Mouse (Mus musculus) E14TG2a.4 (cell line): ENCODE measurements at regions not wholly inside any gene's neighbourhood (a gene's known extent, or its start where the extent isn't known, plus 50 kb on each side); places are given as distances from the start of the nearest gene placed in this dataset.

Experiments used
- H3K27me3 ChIP-seq: 2 replicates; pipeline ENCODE4 v1.6.1; 2014; ENCODE audit warnings: low read length, control low read depth; ENCODE audit not compliant: insufficient read depth
- H3K36me3 ChIP-seq: 2 replicates; pipeline ENCODE4 v1.6.1; 2014; ENCODE audit warnings: low read length, control low read depth; ENCODE audit not compliant: insufficient read depth
- H3K4me1 ChIP-seq: replicated peaks from 2 replicates; pipeline ENCODE4 v1.6.1; 2014; ENCODE audit warnings: low read depth, low read length, control low read depth
- H3K4me3 ChIP-seq: replicated peaks from 2 replicates; pipeline ENCODE4 v1.5.1; 2014; ENCODE audit warnings: mild to moderate bottlenecking, low read length
- H3K9me3 ChIP-seq: 2 replicates; pipeline ENCODE4 v1.6.1; 2014; ENCODE audit warnings: low read length, control low read depth
- CTCF ChIP-seq: conservative IDR thresholded peaks from 2 replicates; pipeline ENCODE4 v1.5.1; 2014; ENCODE audit warnings: low read length
- NANOG ChIP-seq: IDR thresholded peaks from 2 replicates; pipeline ENCODE4 v1.6.1; 2014; ENCODE audit warnings: borderline replicate concordance, low read length, mixed read lengths
- POU5F1 ChIP-seq: IDR thresholded peaks from 2 replicates; pipeline ENCODE4 v1.6.1; 2014; ENCODE audit warnings: low read length, borderline replicate concordance

DNA sequence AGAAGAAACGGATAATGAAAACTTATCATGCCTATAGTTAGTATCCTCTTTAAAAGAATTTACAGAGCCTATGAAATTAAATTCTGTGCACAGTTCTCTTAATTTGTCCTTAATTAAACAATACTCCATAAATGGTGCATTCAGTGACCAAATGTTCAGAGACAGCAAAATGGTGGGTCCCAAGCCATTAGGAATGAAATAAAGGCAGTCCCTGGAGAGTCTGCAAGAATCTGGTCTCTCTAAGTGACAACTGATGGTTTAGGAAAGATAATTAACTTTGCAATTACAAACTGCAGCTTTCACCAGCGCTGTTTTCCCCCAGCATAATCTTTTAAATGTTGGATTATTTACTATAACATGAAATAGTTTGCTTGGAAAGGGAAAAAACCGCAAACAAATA lies 376.9 kb upstream of the Kcnh8 start:
- Histone ChIP-seq H3K4me3 (no peak overlapping the region), H3K9me3 (no peaks in the 10 kb centered on the region), H3K27me3 (no peaks in the 10 kb centered on the region), H3K4me1 (no peaks in the 10 kb centered on the region), H3K36me3 (no peaks in the 10 kb centered on the region)
- TF ChIP-seq POU5F1 = no peak
- no peak for TF ChIP-seq CTCF
- TF ChIP-seq NANOG = no peak

DNA sequence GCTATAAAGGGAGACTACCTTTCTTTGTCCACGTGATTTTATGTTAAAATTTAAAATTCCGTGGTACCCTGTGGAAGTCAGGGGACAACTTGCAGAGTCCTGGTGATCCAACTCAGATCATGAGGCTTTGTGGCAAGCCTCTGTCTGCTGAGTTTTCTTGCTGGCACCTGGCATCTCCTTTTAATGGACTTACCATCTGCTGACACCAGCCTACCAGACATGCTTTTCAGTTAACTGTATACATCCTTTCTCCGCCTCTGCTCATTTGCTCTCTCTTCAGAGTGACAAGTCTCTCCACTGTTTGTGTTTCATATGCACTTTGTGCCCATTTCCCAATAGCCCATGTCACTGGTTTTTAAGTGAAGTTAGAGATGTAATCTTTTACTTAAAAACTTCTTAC lies 382.1 kb upstream of the Kcnh8 start:
- Histone ChIP-seq H3K4me3 (no peak overlapping the region), H3K27me3 (no peaks in the 10 kb centered on the region), H3K36me3 (no peaks in the 10 kb centered on the region), H3K9me3 (no peaks in the 10 kb centered on the region), H3K4me1 (no peaks in the 10 kb centered on the region)
- no peak for TF ChIP-seq NANOG
- TF ChIP-seq POU5F1 = no peak
- no peak for TF ChIP-seq CTCF

DNA sequence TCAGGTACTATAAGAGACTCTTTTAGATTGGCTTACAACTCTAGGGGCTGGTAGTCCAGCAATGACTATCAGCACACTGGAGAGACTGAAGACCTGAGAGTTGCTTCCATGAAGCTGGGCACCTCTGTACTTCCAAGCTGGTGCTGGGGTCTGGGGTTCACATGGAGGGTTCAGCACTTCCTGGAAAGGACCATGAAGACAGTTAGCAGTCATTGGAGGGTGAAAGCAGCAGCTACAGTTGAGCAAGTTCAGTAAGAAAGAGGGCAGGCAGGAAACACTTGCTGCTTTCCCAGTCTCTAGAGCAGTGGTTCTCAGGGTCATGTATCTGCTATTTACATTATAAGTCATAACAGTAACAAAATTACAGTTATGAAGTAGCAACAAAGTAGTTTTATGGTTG lies 384.3 kb upstream of the Satb1 start:
- Histone ChIP-seq H3K9me3 (no peaks in the 10 kb centered on the region), H3K27me3 (no peaks in the 10 kb centered on the region), H3K4me3 (no peak overlapping the region), H3K4me1 (no peaks in the 10 kb centered on the region), H3K36me3 (no peaks in the 10 kb centered on the region)
- TF ChIP-seq NANOG (no peak), POU5F1 (no peak), CTCF (no peak)

DNA sequence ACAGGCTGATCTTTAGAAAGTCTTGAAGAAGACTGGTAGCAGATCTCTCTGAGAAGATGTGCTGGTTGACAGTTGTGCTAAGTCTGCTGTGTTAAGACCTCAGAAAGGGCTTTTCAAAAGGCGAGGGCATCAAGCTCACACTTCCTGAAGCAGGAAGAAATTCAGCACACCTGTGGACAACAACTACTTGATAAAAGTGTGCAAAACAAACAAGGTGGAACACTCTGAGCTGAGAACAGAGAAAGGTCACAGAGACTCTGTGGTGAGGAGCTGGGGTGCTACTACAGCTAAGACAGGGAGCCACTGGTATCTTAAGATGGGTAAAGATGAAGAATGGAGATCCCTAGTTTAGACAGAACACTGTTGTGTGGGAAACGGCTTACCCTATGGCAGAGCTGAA lies 379.9 kb upstream of the Satb1 start:
- Histone ChIP-seq H3K4me3 (no peak overlapping the region), H3K27me3 (no peaks in the 10 kb centered on the region), H3K36me3 (no peaks in the 10 kb centered on the region), H3K9me3 (no peaks in the 10 kb centered on the region), H3K4me1 (no peaks in the 10 kb centered on the region)
- TF ChIP-seq NANOG = no peak
- no peak for TF ChIP-seq CTCF
- no peak for TF ChIP-seq POU5F1

DNA sequence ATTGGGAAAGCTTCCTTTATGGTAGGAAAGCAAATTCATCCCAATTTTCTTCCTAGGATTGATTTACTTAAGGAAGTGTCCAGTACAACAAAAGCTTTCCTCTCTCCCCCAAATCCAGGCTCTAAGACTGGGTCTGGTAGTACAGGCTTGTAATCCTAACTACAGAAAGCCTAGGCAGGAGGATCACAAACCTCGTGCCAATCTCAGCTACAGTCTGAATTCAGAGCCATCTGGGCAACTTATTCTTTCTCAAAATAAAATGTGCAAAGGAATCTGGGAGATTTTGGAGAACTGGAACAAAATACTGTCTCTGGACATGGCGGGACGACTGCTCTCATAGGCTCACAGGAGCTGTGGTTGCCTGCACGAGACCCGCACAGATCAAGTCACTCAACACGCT lies 377.4 kb upstream of the Satb1 start:
- Histone ChIP-seq H3K4me3 (no peak overlapping the region), H3K9me3 (no peaks in the 10 kb centered on the region), H3K27me3 (no peaks in the 10 kb centered on the region), H3K36me3 (no peaks in the 10 kb centered on the region), H3K4me1 (no peaks in the 10 kb centered on the region)
- no peak for TF ChIP-seq CTCF
- no peak for TF ChIP-seq POU5F1

DNA sequence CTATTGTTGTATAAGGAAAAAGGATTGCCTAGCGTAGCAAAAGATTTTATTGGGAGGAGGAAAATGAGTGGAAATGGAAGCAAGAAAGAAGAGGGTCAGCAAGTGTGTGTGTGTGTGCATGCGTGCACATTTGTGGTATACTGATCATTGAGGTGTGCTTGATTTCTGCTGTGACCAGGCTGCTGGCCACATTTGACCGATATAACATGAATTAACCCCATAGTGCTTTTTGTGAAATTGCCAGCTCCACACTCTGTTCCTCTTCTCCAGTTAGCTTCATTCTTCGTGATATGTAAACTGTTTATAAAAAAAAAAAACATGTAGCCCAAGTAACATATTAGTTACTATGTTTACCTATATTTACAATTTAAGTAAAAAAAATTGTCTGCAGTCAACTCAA lies 364.6 kb upstream of the Satb1 start:
- Histone ChIP-seq H3K27me3 (no peaks in the 10 kb centered on the region), H3K4me3 (no peak overlapping the region), H3K4me1 (no peaks in the 10 kb centered on the region)

DNA sequence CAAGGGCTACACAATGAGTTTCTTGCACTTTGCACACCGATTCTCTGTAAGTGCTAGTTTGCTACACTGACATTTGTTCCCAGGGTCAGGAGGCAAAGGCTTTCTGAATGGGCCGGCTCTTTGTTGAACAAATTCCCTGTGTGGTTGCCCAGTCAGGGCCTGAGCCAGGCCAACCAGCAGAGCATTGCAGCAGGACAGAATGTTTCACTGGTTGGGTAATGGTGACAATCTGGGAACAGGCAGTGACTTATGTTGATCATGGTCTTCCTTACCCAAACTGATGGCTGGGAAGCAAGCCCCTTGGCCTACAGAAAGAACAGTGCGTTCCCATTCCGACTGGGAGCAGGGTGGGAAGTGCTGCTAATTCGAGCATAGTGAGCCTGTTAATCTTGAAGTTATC lies 363.7 kb upstream of the Satb1 start:
- no peak for TF ChIP-seq CTCF
- no peak for TF ChIP-seq NANOG
- no peak for TF ChIP-seq POU5F1
- no peaks in the 10 kb centered on the region for H3K4me1 ChIP-seq
- no peaks in the 10 kb centered on the region for H3K27me3 ChIP-seq
- no peaks in the 10 kb centered on the region for H3K9me3 ChIP-seq
- H3K36me3 ChIP-seq = no peaks in the 10 kb centered on the region
- H3K4me3 ChIP-seq = no peak overlapping the region

More for the DNA sequence above, 364.6 kb upstream of the Satb1 start:
- H3K9me3 ChIP-seq = no peaks in the 10 kb centered on the region
- TF ChIP-seq CTCF = no peak
- no peak for TF ChIP-seq POU5F1
- TF ChIP-seq NANOG = no peak
- H3K36me3 ChIP-seq = no peaks in the 10 kb centered on the region

DNA sequence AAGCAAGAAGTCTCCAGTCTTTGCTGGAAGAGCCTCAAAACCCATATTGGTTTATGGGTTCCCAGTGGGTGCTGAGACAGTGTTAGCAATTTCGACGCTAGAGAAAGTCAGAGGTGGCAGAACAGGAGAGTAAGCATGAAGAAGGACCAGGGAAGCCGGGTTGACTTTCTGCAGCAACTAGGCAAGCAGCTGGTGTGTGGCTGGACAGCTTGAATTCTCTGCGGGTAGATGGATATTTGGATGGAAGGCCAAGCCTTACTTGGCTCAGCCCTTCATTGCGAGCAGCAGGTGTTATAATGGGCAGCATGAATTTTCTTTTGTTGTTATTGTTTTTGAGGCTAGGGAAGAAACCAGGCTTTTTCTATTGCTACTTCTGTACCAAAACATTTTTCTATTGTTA lies 362.7 kb upstream of the Satb1 start:
- Histone ChIP-seq H3K4me3 (no peak overlapping the region), H3K4me1 (no peaks in the 10 kb centered on the region), H3K9me3 (no peaks in the 10 kb centered on the region), H3K27me3 (no peaks in the 10 kb centered on the region), H3K36me3 (no peaks in the 10 kb centered on the region)
- TF ChIP-seq NANOG = no peak
- no peak for TF ChIP-seq CTCF
- no peak for TF ChIP-seq POU5F1

DNA sequence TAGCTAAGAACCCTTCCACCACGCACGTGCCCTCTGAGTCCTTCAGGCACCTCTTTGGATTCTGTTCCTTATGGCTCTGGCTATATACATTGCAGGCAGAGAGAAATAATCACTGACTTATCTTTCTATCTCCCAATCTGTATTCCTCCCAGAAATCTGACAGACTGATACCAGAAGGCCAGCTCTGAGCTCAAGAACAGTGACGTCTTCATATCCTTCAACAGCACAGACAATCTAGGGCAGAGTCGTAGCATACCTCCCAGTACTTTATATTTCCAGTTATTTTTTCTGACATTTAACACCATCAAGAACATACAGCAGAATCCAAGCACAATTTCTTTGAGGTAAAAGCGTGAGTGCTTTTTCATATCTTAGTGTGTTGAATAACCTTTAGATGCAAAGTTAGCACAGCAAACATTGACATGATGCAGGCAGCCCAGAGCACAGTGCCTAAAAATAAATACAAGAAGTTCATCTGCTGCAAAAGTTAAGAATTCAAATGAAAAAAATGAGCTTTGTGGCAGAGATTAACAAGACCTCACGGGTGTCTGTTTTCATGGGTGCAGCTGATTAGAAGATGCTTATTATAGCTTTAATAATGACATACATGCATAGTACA lies 358.1 kb upstream of the Satb1 start:
- H3K4me3 ChIP-seq = no peak overlapping the region
- H3K36me3 ChIP-seq = no peaks in the 10 kb centered on the region
- H3K27me3 ChIP-seq = no peaks in the 10 kb centered on the region
- no peaks in the 10 kb centered on the region for H3K9me3 ChIP-seq
- no peaks in the 10 kb centered on the region for H3K4me1 ChIP-seq
- TF ChIP-seq POU5F1 (no peak), CTCF (no peak), NANOG (no peak)
